Mouse (Mus musculus) layer of hippocampus, adult 2 months (tissue): Measurements from ENCODE around the gene Tmem184b. TPM values are rescaled to one million over a fixed set of nuclear protein-coding genes. Genes with fewer than 3 reads are reported as not detected.

Experiments
- DNase-seq, 2 experiments: peaks; one replicate each; pipeline ENCODE4 v3.0.0; 2022; ENCODE audit warnings: low spot score in 2 of 2
- H3K27ac ChIP-seq: fragments of 200-600 bp; 2 replicates; pipeline ENCODE4 v1.8.1; 2022
- H3K4me3 ChIP-seq: fragments of 200-600 bp; 2 replicates; pipeline ENCODE4 v1.8.1; 2022; ENCODE audit warnings: mild to moderate bottlenecking
- CTCF ChIP-seq: fragments of 200-600 bp; conservative IDR thresholded peaks from 2 replicates; pipeline ENCODE4 v1.8.1; 2022; ENCODE audit warnings: antibody characterized with exemption, mild to moderate bottlenecking, moderate library complexity
- total RNA-seq, 2 experiments: library from RNA; stranded (reverse); gene quantifications; 2 replicates each; pipeline ENCODE4 v1.2.3; 2021

The Tmem184b gene
- total RNA-seq, 2 experiments from 2014 or later = 53.6 to 56.0 TPM

- H3K27ac ChIP-seq = no peak overlapping the region
- no peak overlapping the region for H3K4me3 ChIP-seq
- TF ChIP-seq CTCF = no peak
Measured at GRCm38 (mm10) chr15:79366402-79366801, 37.0 kb downstream of the Tmem184b start.

DNA sequence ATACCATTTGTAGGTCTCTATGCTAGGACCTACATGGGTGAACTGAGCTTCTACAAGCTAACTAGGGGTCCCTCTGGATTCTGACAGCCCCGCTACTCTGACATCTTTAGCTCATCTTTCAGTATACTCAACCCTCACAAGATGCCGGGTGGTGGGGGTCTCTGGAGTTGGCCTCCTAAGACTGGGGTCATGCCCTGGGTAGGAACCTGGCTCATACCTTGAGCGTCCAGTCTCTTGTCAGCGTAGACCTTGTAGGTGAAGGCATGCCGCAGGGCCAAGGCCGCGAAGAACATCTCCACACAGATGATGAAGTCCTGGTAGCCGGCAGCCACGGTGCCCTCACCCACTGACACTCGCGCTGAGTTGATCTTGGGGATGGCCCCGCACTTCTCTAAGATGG, 38.3 kb downstream of the Tmem184b start:
- Histone ChIP-seq H3K27ac (no peak overlapping the region), H3K4me3 (no peak overlapping the region)
- no peak for DNase-seq
- TF ChIP-seq CTCF = no peak

More at GRCm38 (mm10) chr15:79366402-79366801, 37.0 kb downstream of the Tmem184b start:
- DNase-seq = no peak

DNA sequence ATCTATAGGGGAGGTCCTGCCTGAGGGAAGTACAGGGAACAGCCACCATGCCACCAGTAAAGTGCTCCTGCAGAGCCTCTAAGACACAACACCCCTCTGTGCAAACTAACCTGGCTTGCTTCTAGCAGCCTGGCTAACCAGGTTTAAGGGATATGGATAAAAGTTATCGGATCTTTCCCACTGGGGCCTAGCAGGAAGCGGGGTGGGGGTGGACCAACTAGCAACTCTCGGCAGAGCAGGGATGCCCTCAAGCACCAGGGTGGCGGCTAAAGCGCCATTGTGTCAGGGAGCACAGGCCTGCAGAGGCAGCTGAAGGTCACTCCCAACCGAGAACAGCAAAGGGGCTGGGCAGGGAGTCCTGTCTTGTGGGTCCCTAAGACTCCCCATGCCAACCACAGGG, 39.2 kb downstream of the Tmem184b start:
- no peak overlapping the region for H3K27ac ChIP-seq
- TF ChIP-seq CTCF = no peak
- no peak overlapping the region for H3K4me3 ChIP-seq
- no peak for DNase-seq

DNA sequence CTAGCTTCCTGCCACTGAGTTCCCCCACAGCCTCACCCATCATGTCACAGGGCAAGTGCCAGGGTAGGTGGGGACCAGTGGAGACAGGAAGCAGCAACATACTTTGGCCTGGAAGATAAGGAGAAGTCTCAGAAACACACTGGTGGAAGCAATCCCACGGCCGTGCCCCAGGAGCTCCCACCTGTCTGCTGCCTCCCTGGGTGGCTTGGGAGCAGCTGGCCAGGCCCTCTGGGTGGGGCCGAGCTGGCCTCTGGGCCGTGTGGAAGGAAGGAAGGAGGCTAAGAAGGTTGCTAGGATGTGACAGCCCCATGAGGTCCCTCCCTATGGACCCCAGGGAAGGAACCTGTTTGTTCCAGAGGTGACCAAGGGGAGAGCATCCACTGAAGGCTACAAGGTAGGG, 42.3 kb downstream of the Tmem184b start:
- DNase-seq = no peak
- H3K4me3 ChIP-seq = no peak overlapping the region
- no peak for TF ChIP-seq CTCF
- no peak overlapping the region for H3K27ac ChIP-seq

GRCm38 (mm10) chr15:79360371-79360770, 43.0 kb downstream of the Tmem184b start:
- no peak overlapping the region for H3K4me3 ChIP-seq
- no peak for DNase-seq
- H3K27ac ChIP-seq = no peak overlapping the region
- no peak for TF ChIP-seq CTCF

DNA sequence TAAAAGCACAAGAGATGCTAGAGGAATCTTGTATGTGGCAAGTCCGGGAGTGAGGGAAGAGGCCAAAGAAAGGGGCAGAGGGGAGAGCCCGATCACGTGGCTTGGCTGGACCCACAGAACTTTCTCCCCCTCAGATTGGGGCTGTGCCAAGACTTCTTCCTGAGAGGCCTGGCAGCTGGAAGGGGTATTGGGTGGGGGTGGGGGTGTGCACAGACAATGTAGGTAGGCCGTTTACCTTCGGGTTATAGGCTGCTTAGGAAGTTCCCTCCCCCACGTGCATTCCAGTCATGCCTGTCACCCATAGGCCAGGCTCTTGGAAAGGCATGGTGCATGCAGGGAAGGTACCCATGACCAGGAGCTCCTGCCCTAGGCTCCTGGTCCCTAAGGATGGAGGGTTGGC, 43.4 kb downstream of the Tmem184b start:
- Histone ChIP-seq H3K27ac (no peak overlapping the region), H3K4me3 (no peak overlapping the region)
- TF ChIP-seq CTCF = no peak
- DNase-seq = no peak

DNA sequence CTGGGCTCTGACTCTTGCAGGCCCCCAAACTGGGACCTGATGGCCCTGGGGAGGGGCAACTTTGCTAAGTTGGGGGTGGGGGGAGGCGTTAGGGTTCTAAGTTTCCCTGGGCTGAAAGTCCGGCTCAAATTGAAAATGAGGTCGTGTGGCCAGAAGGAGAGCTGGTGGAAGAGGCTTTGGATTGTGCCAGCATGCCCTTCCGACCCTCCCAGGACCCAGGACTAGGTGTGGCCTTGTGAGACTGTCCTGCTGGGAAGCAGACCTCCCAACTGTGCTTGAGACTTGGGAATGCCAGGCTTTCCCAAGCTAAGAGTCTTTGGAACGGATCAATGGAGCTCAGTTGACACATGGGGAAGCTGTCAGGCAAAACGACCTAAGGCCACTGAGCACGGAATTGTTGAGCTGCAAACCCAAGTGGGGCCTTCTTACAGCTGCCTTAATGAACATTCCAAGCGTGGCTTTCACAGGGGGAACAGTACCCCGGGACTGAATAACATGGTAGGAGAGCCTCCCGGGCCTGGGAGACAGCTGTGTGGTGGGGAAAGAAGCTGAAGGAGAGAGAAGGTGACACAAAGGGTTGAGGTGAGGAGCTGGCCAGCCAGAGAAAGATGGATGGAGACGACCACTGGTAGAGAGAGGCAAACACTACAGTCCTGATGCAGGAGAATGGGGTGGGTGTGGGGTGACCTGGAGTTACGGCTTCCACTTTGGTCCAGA, 45.2 kb downstream of the Tmem184b start:
- H3K4me3 ChIP-seq = no peak overlapping the region
- no peak overlapping the region for H3K27ac ChIP-seq
- no peak for TF ChIP-seq CTCF
- no peak for DNase-seq

GRCm38 (mm10) chr15:79357036-79357911, 46.1 kb downstream of the Tmem184b start:
- peak; percentile 37 for TF ChIP-seq CTCF
- H3K27ac ChIP-seq = no peak overlapping the region; the same call in 1 of the 2 replicates
- DNase-seq = peak; percentile 22 to 52
- peak overlapping the region; percentile 56 for H3K4me3 ChIP-seq

GRCm38 (mm10) chr15:79356481-79356880, 46.9 kb downstream of the Tmem184b start:
- no peak for TF ChIP-seq CTCF
- Histone ChIP-seq H3K27ac (no peak overlapping the region), H3K4me3 (peak overlapping the region; percentile 56; the same call in 1 of the 2 replicates)
- no peak for DNase-seq

- no peak for TF ChIP-seq CTCF
- no peak for DNase-seq
- Histone ChIP-seq H3K27ac (no peak overlapping the region), H3K4me3 (no peak overlapping the region)
Measured at GRCm38 (mm10) chr15:79354619-79355018, 48.8 kb downstream of the Tmem184b start.

DNA sequence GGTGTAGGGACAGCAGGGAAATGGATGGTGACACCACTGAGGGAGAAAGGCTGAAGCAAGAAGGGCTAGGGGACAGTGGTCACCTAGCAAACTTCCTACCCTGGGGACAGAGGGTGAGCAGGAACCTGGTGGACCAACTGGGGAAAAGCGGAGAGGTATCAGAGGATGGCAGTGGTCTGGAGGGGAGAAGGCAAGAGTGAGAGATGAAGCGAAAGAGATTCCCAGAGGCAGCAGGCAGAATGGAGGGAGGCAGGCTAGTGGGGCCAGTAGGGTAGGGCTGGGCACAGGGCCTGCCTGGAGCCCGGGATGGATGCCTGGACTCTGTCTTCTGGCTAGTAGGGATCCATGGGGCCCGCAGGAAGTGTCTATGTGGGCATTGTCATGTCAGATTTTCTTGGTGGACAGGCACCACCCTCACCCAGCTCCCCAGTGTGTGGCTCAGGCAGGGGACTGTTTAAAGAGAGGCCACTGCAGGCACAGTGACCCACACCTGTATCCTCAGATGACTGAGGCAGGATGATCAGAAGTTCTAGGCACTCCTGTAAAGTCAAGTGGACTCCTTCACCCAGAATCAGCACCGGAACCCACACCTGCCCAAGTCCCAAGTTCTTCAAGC, 49.6 kb downstream of the Tmem184b start:
- Histone ChIP-seq H3K27ac (no peak overlapping the region), H3K4me3 (no peak overlapping the region)
- TF ChIP-seq CTCF = no peak
- DNase-seq = no peak

DNA sequence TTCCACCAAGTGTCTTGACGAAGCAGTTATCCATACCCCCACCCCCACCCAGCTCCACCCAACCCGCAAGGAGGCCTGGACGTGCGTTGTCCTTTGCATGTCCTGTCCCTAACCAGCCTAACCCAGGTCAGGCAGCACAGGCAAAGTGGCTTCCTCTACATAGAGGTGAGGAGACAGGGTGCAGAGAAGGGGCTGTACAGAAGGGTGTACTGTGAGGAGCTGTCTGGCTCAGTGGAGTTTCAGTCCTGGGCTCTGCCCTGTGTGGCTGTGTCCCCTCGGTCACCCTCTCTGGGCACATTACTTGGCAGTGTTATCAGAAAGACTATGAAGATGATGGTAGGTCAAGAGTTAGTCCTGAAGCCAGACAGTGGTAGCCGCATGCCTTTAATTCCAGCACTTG, 50.9 kb downstream of the Tmem184b start:
- DNase-seq = no peak
- no peak for TF ChIP-seq CTCF
- H3K4me3 ChIP-seq = no peak overlapping the region
- H3K27ac ChIP-seq = no peak overlapping the region

GRCm38 (mm10) chr15:79351331-79351767, 52.0 kb downstream of the Tmem184b start:
- TF ChIP-seq CTCF = no peak
- no peak for DNase-seq
- no peak overlapping the region; the same call in 1 of the 2 replicates for H3K27ac ChIP-seq
- no peak overlapping the region for H3K4me3 ChIP-seq
